Mouse (Mus musculus) thymus, adult 2 months (tissue): ENCODE results near the gene Rab3gap2. TPM values are rescaled to one million over a fixed set of nuclear protein-coding genes. Genes with fewer than 3 reads are reported as not detected.

Source experiments
- DNase-seq: peaks from one replicate; pipeline ENCODE4 v3.0.0; 2021
- H3K27ac ChIP-seq: fragments of 200-500 bp; 2 replicates; pipeline ENCODE4 v1.5.1; 2012; ENCODE audit warnings: low read length, control low read depth; ENCODE audit not compliant: control insufficient read depth, insufficient read depth
- H3K27me3 ChIP-seq: fragments of 200-500 bp; 2 replicates; pipeline ENCODE4 v1.6.1; 2012; ENCODE audit warnings: mild to moderate bottlenecking, low read length, moderate library complexity, mixed read lengths; ENCODE audit not compliant: control insufficient read depth, insufficient read depth
- H3K36me3 ChIP-seq: fragments of 200-500 bp; 2 replicates; pipeline ENCODE4 v1.6.1; 2012; ENCODE audit warnings: mild to moderate bottlenecking, low read length, moderate library complexity; ENCODE audit not compliant: control insufficient read depth, insufficient read depth
- H3K4me1 ChIP-seq: fragments of 200-500 bp; replicated peaks from 2 replicates; pipeline ENCODE4 v1.6.1; 2012; ENCODE audit warnings: low read length; ENCODE audit not compliant: control insufficient read depth, insufficient read depth
- H3K4me3 ChIP-seq: fragments of 200-500 bp; 2 replicates; pipeline ENCODE4 v1.5.1; 2012; ENCODE audit warnings: mild to moderate bottlenecking, low read length, control low read depth, moderate library complexity; ENCODE audit not compliant: control insufficient read depth, insufficient read depth
- CTCF ChIP-seq: fragments of 200-500 bp; IDR thresholded peaks from 2 replicates; pipeline ENCODE4 v1.5.1; 2012; ENCODE audit warnings: mild to moderate bottlenecking, control low read depth, low read length, moderate library complexity, borderline replicate concordance; ENCODE audit not compliant: control insufficient read depth, poor library complexity, insufficient read depth; ENCODE audit errors: extremely low read depth
- POLR2A ChIP-seq: fragments of 200-500 bp; IDR thresholded peaks from 2 replicates; pipeline ENCODE4 v1.6.1; 2012; ENCODE audit warnings: mild to moderate bottlenecking, low read length, control low read depth, moderate library complexity; ENCODE audit not compliant: control insufficient read depth, poor library complexity, insufficient read depth; ENCODE audit errors: extremely low read depth
- WGBS: fragments of 180-500 bp; shearing (Covaris S2); methylation state at CpG from one replicate; pipeline ENCODE4 v1.1.7; 2018; 5-methylcytosine and 5-hydroxymethylcytosine counted together
- polyA plus RNA-seq: library from polyadenylated mRNA; depleted of rRNA; stranded (reverse); fragments of >200 nt; gene quantifications from 2 replicates; pipeline ENCODE4 v1.2.3, GENCODE M21; 2012

The Rab3gap2 gene
- polyA plus RNA-seq, 1 experiment = 27.5 TPM

DNA sequence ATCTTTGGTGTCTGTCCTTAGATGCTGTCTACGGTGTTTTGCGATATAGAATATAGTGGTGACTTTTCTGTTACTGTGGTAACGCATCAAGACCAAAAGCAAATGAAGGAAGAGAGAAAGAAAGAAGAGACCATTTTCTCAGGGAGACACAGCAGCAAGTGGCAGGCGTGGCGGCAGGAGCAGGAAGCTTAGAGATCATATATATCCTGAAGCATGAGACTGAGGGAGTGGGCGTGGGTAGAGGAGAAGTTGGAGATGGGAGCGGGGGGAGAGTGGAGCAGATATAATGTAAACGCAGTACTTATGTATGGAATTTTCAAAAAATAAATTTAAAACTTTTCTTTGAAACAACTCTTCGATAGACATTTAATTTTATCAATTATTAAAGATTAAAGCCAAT, 14.0 kb upstream of the Rab3gap2 start:
- H3K4me1 ChIP-seq = 0 out of 2 replicates have a peak, but pooled peaks cover 2% of the 10 kb centered on the region
- DNase-seq = no peak
- 93% methylated on average over 9 of the region's 9 CpGs for WGBS
- no peak overlapping the region for H3K4me3 ChIP-seq
- H3K27me3 ChIP-seq = no peaks in the 10 kb centered on the region
- no peak overlapping the region for H3K27ac ChIP-seq
- TF ChIP-seq POLR2A = no peak
- no peak for TF ChIP-seq CTCF
- no peaks in the 10 kb centered on the region for H3K36me3 ChIP-seq

DNA sequence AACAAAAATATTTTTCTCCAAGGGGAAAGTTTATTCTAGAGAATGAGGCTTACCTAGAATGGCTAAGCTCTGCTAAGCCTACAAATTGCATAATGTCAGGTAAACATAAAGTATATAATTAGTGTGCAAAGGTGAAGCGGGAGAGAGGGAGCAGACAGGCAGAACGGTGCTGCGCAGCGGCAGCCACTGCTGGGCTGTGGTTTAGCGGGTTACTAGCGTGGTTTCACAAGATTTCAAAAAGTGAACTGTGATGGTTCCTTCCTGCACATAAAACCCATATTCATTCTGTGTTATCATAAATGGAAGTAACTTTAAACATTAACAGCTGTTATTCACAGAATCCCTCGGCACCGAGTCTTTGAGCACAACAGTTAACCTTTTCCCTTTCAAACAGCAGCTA, 11.8 kb upstream of the Rab3gap2 start:
- Histone ChIP-seq H3K4me1 (0 out of 2 replicates have a peak, but pooled peaks cover 2% of the 10 kb centered on the region), H3K27ac (no peak overlapping the region), H3K36me3 (no peaks in the 10 kb centered on the region), H3K4me3 (no peak overlapping the region), H3K27me3 (no peaks in the 10 kb centered on the region)
- WGBS = 8% methylated on average over 8 of the region's 8 CpGs
- TF ChIP-seq POLR2A (no peak), CTCF (no peak)
- no peak for DNase-seq

DNA sequence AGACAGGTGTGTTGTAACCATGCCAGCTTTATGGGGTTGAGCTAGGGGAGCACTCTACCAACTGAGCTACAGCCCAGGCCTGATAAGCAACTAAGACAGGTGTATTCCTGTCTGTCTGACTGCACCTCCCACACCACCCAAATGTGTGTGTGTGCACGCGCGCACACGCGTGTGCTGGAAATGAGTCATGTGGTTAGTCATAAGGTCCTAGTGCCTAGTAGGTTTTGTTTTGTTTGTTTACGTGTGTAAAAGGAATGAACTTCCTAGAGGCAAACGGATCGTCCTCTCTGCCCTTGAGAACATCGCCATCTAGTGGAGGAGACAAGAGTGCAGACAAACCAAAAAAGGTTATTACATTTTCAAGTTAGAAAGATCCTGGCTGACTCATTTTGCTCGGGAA, 10.4 kb upstream of the Rab3gap2 start:
- H3K36me3 ChIP-seq = no peaks in the 10 kb centered on the region
- peak; percentile 32 for DNase-seq
- WGBS = 22% methylated on average over 10 of the region's 10 CpGs
- H3K4me3 ChIP-seq = no peak overlapping the region
- no peak for TF ChIP-seq POLR2A
- 0 out of 2 replicates have a peak, but pooled peaks have one; percentile 44 for TF ChIP-seq CTCF
- no peaks in the 10 kb centered on the region for H3K27me3 ChIP-seq
- H3K4me1 ChIP-seq = 0 out of 2 replicates have a peak, but pooled peaks cover 2% of the 10 kb centered on the region
- H3K27ac ChIP-seq = no peak overlapping the region

DNA sequence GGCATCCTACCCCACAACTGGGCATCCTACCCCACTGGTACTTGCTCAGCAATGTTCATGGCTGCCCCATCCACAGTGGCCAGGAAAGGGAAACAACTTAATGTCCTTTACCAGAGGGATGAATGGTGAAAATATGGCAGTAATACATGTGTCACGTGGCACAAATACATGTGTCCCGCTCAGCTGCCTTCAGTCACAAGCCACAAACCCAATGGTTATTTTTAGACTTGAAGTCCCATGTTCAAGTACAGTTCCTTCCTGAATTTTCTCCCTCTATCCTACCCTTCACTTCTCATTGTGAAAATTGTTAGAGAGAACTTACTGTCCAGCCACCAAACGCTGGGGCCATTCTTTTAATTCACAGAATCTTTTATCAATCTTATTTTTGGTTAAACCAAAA, 7.6 kb upstream of the Rab3gap2 start:
- TF ChIP-seq CTCF = no peak
- TF ChIP-seq POLR2A = no peak
- no peak overlapping the region for H3K27ac ChIP-seq
- no peaks in the 10 kb centered on the region for H3K36me3 ChIP-seq
- DNase-seq = no peak
- no peak overlapping the region for H3K4me3 ChIP-seq
- WGBS = 14% methylated on average over 3 of the region's 3 CpGs
- no peaks in the 10 kb centered on the region for H3K27me3 ChIP-seq
- H3K4me1 ChIP-seq = peaks cover 10% of the 10 kb centered on the region

DNA sequence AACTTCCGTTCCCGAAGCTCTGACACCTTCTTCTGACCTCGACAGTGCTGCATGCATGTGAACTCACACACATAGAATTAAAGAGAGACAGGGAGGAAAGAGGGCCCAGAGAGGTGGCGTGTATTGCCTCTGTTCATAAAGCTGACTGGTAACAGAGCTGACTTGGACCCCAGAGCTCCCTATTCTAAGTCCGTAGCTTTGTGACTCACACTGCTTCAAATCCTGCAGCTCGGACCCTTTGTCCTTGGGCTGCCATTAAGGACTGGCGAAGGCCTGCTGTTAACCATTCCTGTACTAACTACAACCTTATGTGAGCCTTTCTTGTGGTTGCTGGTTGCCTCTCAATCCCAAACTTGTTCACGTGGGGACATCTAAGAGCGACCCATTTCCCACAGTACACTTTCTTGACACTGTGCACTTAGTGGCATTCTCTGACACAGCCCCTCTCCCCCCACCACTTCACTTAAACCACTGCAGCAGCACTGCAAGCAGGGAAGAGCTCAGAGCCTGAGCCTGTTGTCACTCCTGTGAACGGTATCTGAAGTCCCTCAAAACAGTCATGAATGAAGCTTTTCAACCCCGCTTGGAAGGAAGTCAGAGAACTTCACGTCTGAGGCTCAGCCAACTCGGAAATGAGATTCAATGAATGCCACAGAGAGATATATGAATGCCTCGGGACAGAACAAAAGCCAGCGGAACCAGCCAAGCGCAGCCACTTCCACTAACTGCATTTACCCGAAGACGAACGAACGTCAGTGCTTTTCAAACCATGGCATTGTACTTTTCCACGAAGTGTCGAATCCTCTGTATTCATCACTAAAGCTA, 3.1 kb upstream of the Rab3gap2 start:
- Histone ChIP-seq H3K27ac (no peak overlapping the region), H3K4me1 (peaks cover 16% of the 10 kb centered on the region), H3K27me3 (no peaks in the 10 kb centered on the region), H3K4me3 (no peak overlapping the region), H3K36me3 (no peaks in the 10 kb centered on the region)
- TF ChIP-seq POLR2A (no peak), CTCF (no peak)
- whole genome bisulfite sequencing = 38% methylated on average over 22 of the region's 22 CpGs
- no peak for DNase-seq

DNA sequence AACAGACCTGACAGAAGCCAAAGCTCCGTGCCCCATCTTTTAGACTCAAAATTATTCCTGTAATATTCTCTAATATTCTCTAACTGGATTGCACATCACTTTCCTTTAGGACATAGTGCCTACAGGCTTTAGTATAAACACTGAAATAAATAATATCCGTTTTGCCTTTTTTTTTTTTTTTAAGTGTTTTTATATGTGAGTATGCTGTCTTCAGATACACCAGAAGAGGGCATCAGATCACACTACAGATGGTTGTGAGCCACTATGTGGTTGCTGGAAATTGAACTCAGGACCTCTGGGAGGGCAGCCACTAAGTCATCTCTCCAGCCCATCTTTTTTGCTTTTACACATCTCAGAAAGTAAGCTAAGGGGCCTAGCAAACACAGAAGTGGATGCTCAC, 1.9 kb upstream of the Rab3gap2 start:
- peaks cover 19% of the 10 kb centered on the region for H3K4me1 ChIP-seq
- no peak overlapping the region for H3K4me3 ChIP-seq
- no peak overlapping the region for H3K27ac ChIP-seq
- H3K36me3 ChIP-seq = no peaks in the 10 kb centered on the region
- DNase-seq = no peak
- 89% methylated on average over 2 of the region's 2 CpGs for WGBS
- no peaks in the 10 kb centered on the region for H3K27me3 ChIP-seq
- TF ChIP-seq CTCF (no peak), POLR2A (no peak)
